Mouse (Mus musculus) hindlimb bud, embryonic 11.5 days (tissue): ENCODE data around the gene Tmc4.

ENCODE experiments used
- DNase-seq: peaks from one replicate; pipeline ENCODE4 v3.0.0-alpha.2; 2012; ENCODE audit warnings: low read depth, low spot score; ENCODE audit errors: extremely low spot score

Gene Tmc4

GRCm38 (mm10) chr7:3644348-3644671 lies 33.0 kb downstream of the Tmc4 start:
- no peak for DNase-seq

DNA sequence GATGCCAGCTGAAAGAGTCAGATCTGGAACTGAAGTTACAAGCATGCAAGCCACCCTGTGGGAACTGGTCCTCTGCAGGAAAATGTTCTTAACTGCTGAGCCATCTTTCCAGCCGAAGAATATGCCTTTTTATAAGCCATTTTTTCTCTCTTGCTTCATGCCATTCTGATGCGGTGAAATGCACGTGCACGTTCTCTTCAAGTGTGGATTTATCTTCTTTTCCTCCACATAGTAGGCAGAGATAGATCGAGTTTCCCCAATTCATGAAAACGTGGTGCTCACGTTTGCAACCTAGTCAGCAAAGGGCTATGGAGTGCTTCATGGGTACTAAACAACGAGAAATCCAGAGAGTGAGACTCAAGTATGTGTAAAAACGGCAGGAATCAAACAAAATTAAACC lies 33.5 kb downstream of the Tmc4 start:
- no peak for DNase-seq

GRCm38 (mm10) chr7:3643412-3643811 lies 33.9 kb downstream of the Tmc4 start:
- DNase-seq: no peak

GRCm38 (mm10) chr7:3630478-3630815 lies 46.9 kb downstream of the Tmc4 start:
- DNase-seq: no peak

GRCm38 (mm10) chr7:3629543-3630477 lies 47.5 kb downstream of the Tmc4 start, which contains the start of the genes Tfpt and Prpf31:
Gene Tfpt (minus strand): TSS chr7:3629929.
Gene Prpf31 (plus strand): TSS chr7:3629985.
- DNase-seq: peak; percentile 92

GRCm38 (mm10) chr7:3629030-3629429 lies 48.3 kb downstream of the Tmc4 start:
- DNase-seq: no peak

DNA sequence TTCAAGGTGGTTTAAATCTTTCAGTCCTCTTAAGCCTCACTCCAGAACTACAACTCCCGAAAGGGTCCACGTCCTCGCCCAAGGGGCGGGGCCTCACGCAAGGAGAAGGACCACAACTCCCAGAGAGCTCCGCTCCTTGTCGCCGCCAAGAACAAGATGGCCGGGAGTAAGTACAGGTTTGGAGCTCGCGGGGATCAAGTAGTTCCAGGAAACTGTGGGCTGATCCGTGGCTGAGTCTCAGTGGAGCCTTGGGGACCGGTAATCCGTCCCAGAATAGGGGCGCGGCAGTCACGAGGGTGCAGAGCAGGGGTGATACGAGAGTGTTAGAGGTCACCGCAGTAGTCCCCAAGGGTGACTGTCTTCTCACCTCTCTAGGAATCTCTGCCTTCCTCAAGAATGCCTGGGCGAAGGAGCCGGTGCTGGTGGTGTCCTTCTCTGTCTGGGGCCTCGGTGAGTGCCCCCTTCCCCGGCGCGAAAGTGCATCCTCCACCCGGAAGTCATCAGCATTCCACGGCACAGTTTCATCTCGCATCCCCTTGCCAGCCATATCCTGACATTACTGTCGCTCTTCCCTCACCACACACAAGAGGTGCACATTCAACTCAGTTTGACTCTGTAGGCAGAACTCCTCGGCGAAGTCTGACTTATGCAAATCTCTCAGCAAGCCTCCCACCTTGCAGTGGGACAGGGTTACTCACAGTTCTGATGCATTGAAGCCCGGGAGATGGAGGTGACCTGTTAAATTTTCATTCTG lies 59.9 kb downstream of the Tmc4 start, which contains the start of gene Ndufa3:
Ndufa3 (plus strand) TSS at position 132 of the 754 bp plus-strand sequence.
- DNase-seq: peak; percentile 89

- DNase-seq: no peak
Observed at GRCm38 (mm10) chr7:3616389-3617241, 60.7 kb downstream of the Tmc4 start.

DNA sequence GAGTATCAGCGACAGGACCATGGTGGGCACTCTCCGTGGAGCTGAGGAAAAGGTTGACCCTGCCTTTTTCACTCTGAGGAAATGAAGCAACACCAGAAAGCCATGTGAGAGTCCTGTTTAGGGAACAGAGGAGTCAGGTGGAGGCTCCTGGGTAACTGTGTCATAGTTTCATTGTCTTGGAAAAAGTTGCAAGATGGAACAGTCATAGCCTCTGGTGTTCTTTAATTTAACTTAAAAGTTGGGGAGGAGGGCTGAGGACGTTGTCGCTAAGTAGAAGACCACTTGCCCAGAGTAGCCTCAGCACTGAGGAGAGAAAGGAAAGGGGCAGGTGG lies 61.3 kb downstream of the Tmc4 start, which contains the start of gene Oscar:
Oscar (minus strand) TSS at position 101 of the 332 bp plus-strand sequence.
- no peak for DNase-seq
